Mouse (Mus musculus) spleen, adult 2 months (tissue): Measurements from ENCODE around the gene Coro1b. TPM values are rescaled to one million over a fixed set of nuclear protein-coding genes. Genes with fewer than 3 reads are reported as not detected.
"Not testable (repeated sequence)": the region's sequence is repeated elsewhere in the genome, so short reads cannot be mapped to it uniquely, and the experiment has no call there.

Experiments used
- DNase-seq, 2 experiments: peaks; one replicate each; pipeline versions ENCODE4 v3.0.0 to v3.0.0-alpha.2; 2012 to 2021; ENCODE audit warnings: low spot score in 2 of 2, low read depth in 1 of 2
- H3K27ac ChIP-seq: fragments of 200-500 bp; 2 replicates; pipeline ENCODE4 v1.5.1; 2012; ENCODE audit warnings: low read length, inconsistent platforms; ENCODE audit not compliant: insufficient read depth
- H3K27me3 ChIP-seq: fragments of 200-500 bp; 2 replicates; pipeline ENCODE4 v1.6.1; 2012; ENCODE audit warnings: mild to moderate bottlenecking, moderate library complexity, low read length, inconsistent platforms; ENCODE audit not compliant: control insufficient read depth, insufficient read depth
- H3K36me3 ChIP-seq: fragments of 200-500 bp; 2 replicates; pipeline ENCODE4 v1.6.1; 2012; ENCODE audit warnings: mild to moderate bottlenecking, low read length, inconsistent platforms; ENCODE audit not compliant: control insufficient read depth, insufficient read depth
- H3K4me1 ChIP-seq: fragments of 200-500 bp; 2 replicates; pipeline ENCODE4 v1.6.1; 2011; ENCODE audit warnings: inconsistent platforms; ENCODE audit not compliant: control insufficient read depth, insufficient read depth, insufficient read length
- H3K4me3 ChIP-seq: fragments of 200-500 bp; 2 replicates; pipeline ENCODE4 v1.5.1; 2011; ENCODE audit warnings: mild to moderate bottlenecking, inconsistent platforms; ENCODE audit not compliant: insufficient read depth, insufficient read length; ENCODE audit errors: extremely low read depth
- CTCF ChIP-seq: fragments of 200-500 bp; IDR thresholded peaks from 2 replicates; pipeline ENCODE4 v1.5.1; 2011; ENCODE audit warnings: mild to moderate bottlenecking, inconsistent platforms; ENCODE audit not compliant: insufficient read depth, insufficient read length, insufficient replicate concordance; ENCODE audit errors: extremely low read depth
- POLR2A ChIP-seq: fragments of 200-500 bp; IDR thresholded peaks from 2 replicates; pipeline ENCODE4 v1.6.1; 2011; ENCODE audit warnings: low read depth, low read length, inconsistent platforms
- WGBS: fragments of 180-500 bp; shearing (Covaris S2); methylation state at CpG from one replicate; pipeline ENCODE4 v1.1.7; 2018; 5-methylcytosine and 5-hydroxymethylcytosine counted together
- polyA plus RNA-seq: library from polyadenylated mRNA; depleted of rRNA; stranded (reverse); fragments of >200 nt; gene quantifications from 2 replicates; pipeline ENCODE4 v1.2.3, GENCODE M21; 2012

The Coro1b gene
- polyA plus RNA-seq, 1 experiment = 386 TPM

GRCm38 (mm10) chr19:4119716-4120487 lies 28.5 kb upstream of the Coro1b start:
- H3K4me3 ChIP-seq = peak overlapping the region; percentile 8
- TF ChIP-seq POLR2A = no peak
- TF ChIP-seq CTCF = no peak
- peak overlapping the region; percentile 99 for H3K27ac ChIP-seq
- no peaks in the 10 kb centered on the region for H3K27me3 ChIP-seq
- peak; percentile 9 to 69 for DNase-seq
- H3K4me1 ChIP-seq = peaks cover 30% of the 10 kb centered on the region
- peaks cover 16% of the 10 kb centered on the region for H3K36me3 ChIP-seq
- 30% methylated on average over 6 of the region's 6 CpGs for WGBS

GRCm38 (mm10) chr19:4120496-4120895 lies 27.9 kb upstream of the Coro1b start:
- peak in 1 of 2 experiments; percentile 4 for DNase-seq
- 62% methylated on average over 2 of the region's 2 CpGs for WGBS
- Histone ChIP-seq H3K4me3 (peak overlapping the region; percentile 8), H3K36me3 (peaks cover 11% of the 10 kb centered on the region), H3K27me3 (no peaks in the 10 kb centered on the region), H3K4me1 (peaks cover 29% of the 10 kb centered on the region), H3K27ac (peak overlapping the region; percentile 99)
- no peak for TF ChIP-seq CTCF
- TF ChIP-seq POLR2A = no peak

DNA sequence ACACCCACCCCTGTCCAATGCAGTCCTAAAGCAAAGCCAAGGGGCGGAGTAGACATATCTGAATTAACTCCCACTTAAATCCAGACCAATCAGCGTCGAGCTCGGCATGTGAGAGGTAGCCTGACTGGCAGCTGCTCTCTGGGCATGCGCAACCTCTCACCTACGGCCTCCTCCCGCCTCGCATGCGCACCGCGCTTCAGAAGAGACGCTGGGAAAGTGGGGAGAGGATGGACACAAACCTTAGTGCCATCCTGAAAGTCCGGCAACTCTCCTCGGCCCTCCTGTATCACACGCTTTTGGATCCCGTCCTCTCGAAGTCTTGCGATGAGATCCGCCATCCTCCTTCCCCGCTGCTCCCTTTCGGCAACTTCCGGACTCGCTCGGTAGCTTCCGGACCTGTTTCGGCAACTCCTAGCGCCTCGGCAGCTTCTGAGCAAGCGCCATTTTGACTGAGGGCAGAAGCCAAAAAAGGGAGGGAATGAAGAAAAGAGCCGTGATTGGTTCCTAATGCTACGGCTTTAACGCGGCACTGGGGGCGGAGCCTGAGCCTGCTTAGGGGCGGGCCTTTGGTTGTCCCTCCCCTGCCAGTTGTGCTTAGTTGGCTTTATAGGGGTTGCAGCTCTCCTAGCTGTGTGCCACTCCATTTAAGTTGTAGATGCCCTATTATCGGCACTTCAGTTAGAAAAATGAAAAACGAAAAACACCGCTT lies 27.2 kb upstream of the Coro1b start:
- DNase-seq = peak; percentile 99
- Histone ChIP-seq H3K4me3 (peak overlapping the region; percentile 90), H3K27me3 (no peaks in the 10 kb centered on the region), H3K27ac (peak overlapping the region; percentile 99), H3K4me1 (peaks cover 29% of the 10 kb centered on the region), H3K36me3 (peaks cover 5% of the 10 kb centered on the region; the same call in 1 of the 2 replicates)
- WGBS = 2% methylated on average over 38 of the region's 38 CpGs
- TF ChIP-seq CTCF (no peak), POLR2A (peak; percentile 80)

GRCm38 (mm10) chr19:4121896-4122295 lies 26.5 kb upstream of the Coro1b start:
- H3K27me3 ChIP-seq, H3K36me3 ChIP-seq, H3K4me3 ChIP-seq: not testable (repeated sequence)
- DNase-seq = peak in 1 of 2 experiments; percentile 15
- Histone ChIP-seq H3K4me1 (peaks cover 32% of the 10 kb centered on the region), H3K27ac (peak overlapping the region; percentile 78)
- WGBS = 30% methylated on average over 6 of the region's 6 CpGs

- Histone ChIP-seq H3K4me3 (no peak overlapping the region), H3K4me1 (peaks cover 35% of the 10 kb centered on the region), H3K27me3 (no peaks in the 10 kb centered on the region), H3K36me3 (peaks cover 5% of the 10 kb centered on the region), H3K27ac (peak overlapping the region; percentile 60)
- TF ChIP-seq POLR2A (no peak), CTCF (no peak)
- WGBS = 31% methylated on average over 7 of the region's 7 CpGs
- peak in 1 of 2 experiments; percentile 3 for DNase-seq
Observed at GRCm38 (mm10) chr19:4122411-4123370, 25.7 kb upstream of the Coro1b start.

GRCm38 (mm10) chr19:4124432-4124831 lies 24.0 kb upstream of the Coro1b start:
- DNase-seq = peak in 1 of 2 experiments; percentile 3
- TF ChIP-seq POLR2A (no peak), CTCF (no peak)
- Histone ChIP-seq H3K27me3 (no peaks in the 10 kb centered on the region), H3K4me3 (no peak overlapping the region), H3K27ac (peak overlapping the region; percentile 10), H3K36me3 (peaks cover 9% of the 10 kb centered on the region), H3K4me1 (peaks cover 30% of the 10 kb centered on the region)
- WGBS = 93% methylated on average over 4 of the region's 4 CpGs

DNA sequence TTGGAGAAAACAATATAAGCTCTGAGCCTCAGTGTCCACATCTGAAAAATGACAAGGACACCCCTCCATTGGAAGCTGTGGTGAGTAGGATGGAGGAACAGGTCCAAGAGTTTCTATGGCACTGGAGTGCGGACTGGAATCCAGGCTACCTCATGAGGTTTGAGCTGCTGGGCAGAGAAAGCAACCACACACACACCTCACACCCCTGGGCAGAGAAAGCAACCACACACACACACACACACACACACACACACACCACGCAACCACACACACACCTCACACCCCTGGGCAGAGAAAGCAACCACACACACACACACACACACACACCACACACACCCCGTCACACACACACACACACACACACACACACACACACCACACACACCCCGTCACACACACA lies 23.2 kb upstream of the Coro1b start:
- peak overlapping the region; percentile 70 for H3K27ac ChIP-seq
- peaks cover 12% of the 10 kb centered on the region for H3K36me3 ChIP-seq
- peak overlapping the region; percentile 33; the same call in 1 of the 2 replicates for H3K4me3 ChIP-seq
- not testable (repeated sequence) for H3K27me3 ChIP-seq, DNase-seq
- 27% methylated on average over 4 of the region's 4 CpGs for WGBS
- H3K4me1 ChIP-seq = peaks cover 27% of the 10 kb centered on the region
